In genomic region chr19:58979436-58980055, GRCm38 (mm10) we compare ENCODE assay signal across 9 mouse cellular contexts. TPM values are rescaled to one million over a fixed set of nuclear protein-coding genes. Genes with fewer than 3 reads are reported as not detected.
DNase-seq lines count a peak whose midpoint lies in the region; ATAC-seq and TF ChIP-seq lines count a peak whose summit lies in the region.
"Had no signal": no experiment of that assay in that cellular context is flagged by ENCODE, and none has a peak within 500 bp of the region (broad histone marks: within the 10 kb centered on the region; RNA-seq: fewer than 3 reads in every experiment).

No protein-coding gene starts in this region.

- no peak for ATAC-seq in forebrain, postnatal 0 days
- no peak for ATAC-seq in monocyte, adult 5-6 weeks (replicated peaks; ENCODE audit: insufficient number of reproducible peaks, low FRiP score, low TSS enrichment, poor library complexity, severe bottlenecking)

- no peaks in the 10 kb centered on the region for H3K79me2 ChIP-seq in C2C12 (ENCODE audit: control insufficient read depth, insufficient read depth)

- H3K4me2 ChIP-seq in forebrain, postnatal 0 days (ENCODE audit: low read depth): peak overlapping the region; percentile 1; the same call in 1 of the 2 replicates

- H3K79me3 ChIP-seq in C2C12 (ENCODE audit: low read depth): no peaks in the 10 kb centered on the region

- H3K27me3 ChIP-seq in C2C12 (ENCODE audit: control insufficient read depth, insufficient read depth, insufficient read length): no peaks in the 10 kb centered on the region
- H3K27me3 ChIP-seq in forebrain, postnatal 0 days (ENCODE audit: insufficient read depth, low read length): peaks cover 3% of the 10 kb centered on the region; the same call in 1 of the 2 replicates

- DNase-seq in kidney, postnatal 4 days: peak; percentile 52 to 53
- no peak for DNase-seq in kidney, adult 18-20 months
- peak; percentile 69 for DNase-seq in adrenal gland, adult 2 months
- no peak for DNase-seq in forebrain, postnatal 0 days
- DNase-seq in lung, postnatal 10 days: peak; percentile 11
- no peak for DNase-seq in thymus, postnatal 4 days

- no peaks in the 10 kb centered on the region for H3K9me3 ChIP-seq in forebrain, postnatal 0 days (ENCODE audit: low read length)

- 16% methylated on average over 13 of the region's 13 CpGs for WGBS in forebrain, postnatal 0 days

- no peaks in the 10 kb centered on the region for H3K36me3 ChIP-seq in C2C12 (ENCODE audit: control insufficient read depth, insufficient read depth)
- peaks cover 18% of the 10 kb centered on the region for H3K36me3 ChIP-seq in forebrain, postnatal 0 days (ENCODE audit: insufficient read depth)

- no peak overlapping the region for H3K27ac ChIP-seq in forebrain, postnatal 0 days (ENCODE audit: low read depth, low read length)

- TF ChIP-seq CTCF in C2C12 (IDR thresholded peaks at IDR 0.05; ENCODE audit: control insufficient read depth, insufficient read depth, insufficient read length): no peak
- no peak for TF ChIP-seq CTCF in forebrain, postnatal 0 days (IDR thresholded peaks at IDR 0.05; ENCODE audit: low read depth)

- H3K4me3 ChIP-seq in C2C12 (ENCODE audit: insufficient read depth, poor library complexity, severe bottlenecking): peak overlapping the region; percentile 12
- H3K4me3 ChIP-seq in forebrain, postnatal 0 days (ENCODE audit: low read depth, low read length): no peak overlapping the region

- H3K9ac ChIP-seq in forebrain, postnatal 0 days: no peak overlapping the region

- H3ac ChIP-seq in C2C12 (ENCODE audit: control insufficient read depth, insufficient read length, low read depth): no peak overlapping the region

- peaks cover 6% of the 10 kb centered on the region; the same call in 1 of the 2 replicates for H3K4me1 ChIP-seq in forebrain, postnatal 0 days (ENCODE audit: insufficient read depth)

TF ChIP-seq in C2C12, 6 proteins besides CTCF, POLR2A, EP300 and RAD21:
- no peak for TF ChIP-seq MYOG (IDR thresholded peaks at IDR 0.05; ENCODE audit: control insufficient read depth, extremely low read depth, insufficient read length)
- peak; percentile 91 for TF ChIP-seq MYOD1 (IDR thresholded peaks at IDR 0.05; ENCODE audit: control insufficient read depth, insufficient read length, low read depth)
TF ChIP-seq in C2C12: peak in this region for 1.

RNA-seq across cellular contexts. Expression of gene Hspa12a, which starts 36.1 kb away (rescaled TPM):
- polyA plus RNA-seq in C2C12 (2012; fragmentation: generic; extraction: Trizol): 14.8 TPM
- 100 to 1,000 TPM; 108 to 114 TPM for total RNA-seq in adrenal gland, adult 2 months (2021)
- 32.3 and 38.6 TPM in 2 replicates for polyA plus RNA-seq in adrenal gland, adult 2 months (2012; rRNA removed)
- total RNA-seq in forebrain, postnatal 0 days (2014; rRNA removed): 53.7 and 75.8 TPM in 2 replicates
- polyA plus RNA-seq in forebrain, postnatal 0 days (2015; fragmentation: Nextera tagmentation; extraction: Ambion mirVana): 45.5 and 52.6 TPM in 2 replicates
- total RNA-seq in monocyte, adult 5-6 weeks (2017): 0.10 to 1.2 TPM (median 0.76 TPM) in 3 replicates

RNA-seq across cellular contexts. Expression of gene Eno4, which starts 36.3 kb away (rescaled TPM):
- 0.37 TPM for polyA plus RNA-seq in C2C12 (2012; fragmentation: generic; extraction: Trizol)
- total RNA-seq in adrenal gland, adult 2 months (2021): under 1 TPM; 0.26 to 0.55 TPM
- 0.08 and 0.11 TPM in 2 replicates for polyA plus RNA-seq in adrenal gland, adult 2 months (2012; rRNA removed)
- 0.92 and 2.0 TPM in 2 replicates for total RNA-seq in forebrain, postnatal 0 days (2014; rRNA removed)
- 1.0 and 2.0 TPM in 2 replicates for polyA plus RNA-seq in forebrain, postnatal 0 days (2015; fragmentation: Nextera tagmentation; extraction: Ambion mirVana)
- not detected in 3 replicates for total RNA-seq in monocyte, adult 5-6 weeks (2017)
- total RNA-seq: liver, adult 2 months had no signal
- polyA plus RNA-seq: liver, adult 2 months had no signal

Comparison
In these comparisons a context has a peak if more than half of its experiments do, and no peak if none do; other contexts are left out.
1. DNase-seq: peak in kidney, postnatal 4 days (2 of 2), adrenal gland, adult 2 months (single experiment) and lung, postnatal 10 days (single experiment); none in kidney, adult 18-20 months (single experiment), forebrain, postnatal 0 days (single experiment) and thymus, postnatal 4 days (single experiment).
2. RNA of gene Hspa12a, which starts 36.1 kb away (total RNA-seq): 108 to 114 TPM in adrenal gland, adult 2 months and 53.7 to 75.8 TPM in forebrain, postnatal 0 days; 0.10 to 1.2 TPM in monocyte, adult 5-6 weeks; every median in the first group is over 10 times any median in the second.